Mouse (Mus musculus) olfactory bulb, adult 2 months (tissue): ENCODE results near the gene Mindy1. TPM values are rescaled to one million over a fixed set of nuclear protein-coding genes. Genes with fewer than 3 reads are reported as not detected.

Experiments used
- H3K27ac ChIP-seq: fragments of 200-500 bp; 2 replicates; pipeline ENCODE4 v1.5.1; 2012; ENCODE audit warnings: low read depth, low read length; ENCODE audit not compliant: insufficient read depth
- H3K4me1 ChIP-seq: fragments of 200-500 bp; 2 replicates; pipeline ENCODE4 v1.6.1; 2012; ENCODE audit warnings: low read length; ENCODE audit not compliant: control insufficient read depth, insufficient read depth
- H3K4me3 ChIP-seq: fragments of 200-500 bp; 2 replicates; pipeline ENCODE4 v1.5.1; 2012; ENCODE audit warnings: mild to moderate bottlenecking, low read depth, low read length, moderate library complexity; ENCODE audit not compliant: insufficient read depth
- CTCF ChIP-seq: fragments of 200-500 bp; IDR thresholded peaks from 2 replicates; pipeline ENCODE4 v1.5.1; 2012; ENCODE audit warnings: low read depth, mild to moderate bottlenecking, low read length, moderate library complexity; ENCODE audit not compliant: insufficient read depth
- POLR2A ChIP-seq: fragments of 200-500 bp; IDR thresholded peaks from 2 replicates; pipeline ENCODE4 v1.6.1; 2012; ENCODE audit warnings: mild to moderate bottlenecking, low read depth, low read length, moderate library complexity; ENCODE audit not compliant: insufficient read depth
- WGBS: fragments of 180-500 bp; shearing (Covaris S2); methylation state at CpG from one replicate; pipeline ENCODE4 v1.1.7; 2018; 5-methylcytosine and 5-hydroxymethylcytosine counted together
- polyA plus RNA-seq: library from polyadenylated mRNA; stranded (reverse); fragments of >200 nt; gene quantifications from 2 replicates; pipeline ENCODE4 v1.2.4, GENCODE M21; 2012; ENCODE audit warnings: low replicate concordance; ENCODE audit not compliant: missing spikeins, insufficient read depth, insufficient read length

The Mindy1 gene
- polyA plus RNA-seq, 1 experiment: not detected

DNA sequence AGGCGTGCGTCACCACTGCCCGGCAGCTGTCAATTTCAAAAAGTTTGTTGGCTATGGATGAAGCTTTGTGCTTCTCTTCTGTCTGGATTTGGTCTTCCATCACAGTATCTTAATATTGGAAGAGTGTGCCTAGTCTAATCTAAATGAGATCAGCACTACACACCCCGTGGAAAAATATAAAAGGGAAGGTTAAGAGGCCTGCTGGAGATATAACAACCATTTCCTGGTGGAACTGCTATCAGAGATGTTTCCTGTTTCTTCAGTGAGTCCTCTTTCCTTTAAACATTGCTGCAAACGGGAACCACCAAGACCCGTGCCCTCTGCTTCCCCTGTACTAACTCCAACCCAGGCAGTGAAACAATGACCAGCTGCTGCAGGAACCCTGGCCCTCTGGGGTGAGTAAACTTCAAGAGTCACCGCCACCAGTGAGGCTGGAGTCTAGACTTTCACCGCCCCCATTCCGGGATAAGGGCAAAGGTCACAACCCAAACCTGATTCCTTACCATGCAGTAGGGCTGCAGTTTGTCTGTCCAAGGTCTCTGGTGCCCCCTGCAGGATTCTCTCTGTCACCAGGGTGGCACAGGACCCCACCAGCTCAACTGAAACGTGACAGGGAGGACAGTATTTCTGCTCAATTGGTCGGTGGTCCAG, 17.9 kb upstream of the Mindy1 start:
- Histone ChIP-seq H3K4me1 (no peaks in the 10 kb centered on the region), H3K4me3 (no peak overlapping the region), H3K27ac (no peak overlapping the region)
- TF ChIP-seq POLR2A (no peak), CTCF (peak; percentile 53; the same call in 1 of the 2 replicates)
- WGBS: 57% methylated on average over 11 of the region's 11 CpGs

DNA sequence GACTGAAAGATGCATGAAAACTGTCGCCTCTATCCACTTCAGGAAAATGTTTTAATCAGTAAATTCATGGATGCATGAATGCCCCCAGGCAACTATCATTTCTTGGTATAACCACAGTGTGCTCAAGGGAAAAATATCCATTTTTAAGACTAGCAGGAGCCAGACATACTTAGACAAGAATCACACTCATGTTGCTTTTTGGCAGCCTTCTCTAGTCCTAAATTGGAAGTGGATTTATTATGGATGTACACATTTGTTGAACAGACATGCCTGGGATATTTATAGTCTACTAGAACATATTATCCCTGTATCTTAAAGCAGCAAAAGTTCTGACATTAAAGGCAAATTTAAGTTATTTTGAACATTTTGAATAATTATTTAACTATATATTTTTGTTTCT, 16.4 kb upstream of the Mindy1 start:
- no peak for TF ChIP-seq CTCF
- no peak for TF ChIP-seq POLR2A
- H3K4me1 ChIP-seq: no peaks in the 10 kb centered on the region
- no peak overlapping the region for H3K4me3 ChIP-seq
- 81% methylated on average over 1 of the region's 1 CpGs for WGBS
- no peak overlapping the region for H3K27ac ChIP-seq

DNA sequence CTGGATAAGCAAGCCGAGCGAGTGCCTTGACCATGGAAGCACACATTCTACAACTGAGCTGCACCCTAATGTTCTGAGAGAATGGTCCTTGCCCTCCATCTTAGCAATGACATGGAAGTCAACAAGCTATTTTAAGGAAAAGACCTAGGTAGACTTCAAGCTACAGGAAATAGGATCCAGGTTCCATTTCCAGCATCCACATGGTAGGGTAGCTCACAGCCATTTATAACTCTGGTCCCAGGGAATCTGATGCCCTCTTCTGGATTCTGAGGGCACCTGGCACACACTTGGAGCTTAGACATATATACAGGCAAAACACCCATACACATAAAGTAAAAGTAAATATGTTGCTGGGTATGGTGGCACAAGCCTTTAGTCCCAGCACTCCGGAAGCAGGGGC, 15.1 kb upstream of the Mindy1 start:
- 97% methylated on average over 3 of the region's 3 CpGs for WGBS
- Histone ChIP-seq H3K4me3 (no peak overlapping the region), H3K4me1 (0 out of 2 replicates have a peak, but pooled peaks cover 3% of the 10 kb centered on the region), H3K27ac (no peak overlapping the region)
- TF ChIP-seq CTCF: no peak
- no peak for TF ChIP-seq POLR2A

DNA sequence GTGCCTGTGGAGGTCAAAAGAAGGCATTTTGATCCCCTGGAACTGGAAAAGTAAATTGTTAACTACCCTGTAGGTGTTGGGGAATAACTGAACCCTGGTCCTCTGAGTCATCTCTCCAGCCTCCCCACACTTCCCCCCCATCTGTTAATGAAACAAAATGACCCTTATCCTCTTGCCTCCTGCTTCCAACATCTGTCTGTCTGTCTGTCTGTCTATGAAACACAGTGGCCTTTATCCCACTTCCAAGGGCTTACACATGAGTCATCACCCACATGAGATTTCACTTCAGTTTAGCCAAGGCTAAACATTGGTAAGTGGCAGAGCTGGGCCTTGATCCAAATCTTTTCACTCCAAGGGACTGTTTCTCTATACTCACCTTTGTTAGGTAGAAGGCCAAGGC, 13.3 kb upstream of the Mindy1 start:
- Histone ChIP-seq H3K27ac (no peak overlapping the region), H3K4me3 (no peak overlapping the region), H3K4me1 (peaks cover 3% of the 10 kb centered on the region; the same call in 1 of the 2 replicates)
- TF ChIP-seq POLR2A (no peak), CTCF (no peak)

DNA sequence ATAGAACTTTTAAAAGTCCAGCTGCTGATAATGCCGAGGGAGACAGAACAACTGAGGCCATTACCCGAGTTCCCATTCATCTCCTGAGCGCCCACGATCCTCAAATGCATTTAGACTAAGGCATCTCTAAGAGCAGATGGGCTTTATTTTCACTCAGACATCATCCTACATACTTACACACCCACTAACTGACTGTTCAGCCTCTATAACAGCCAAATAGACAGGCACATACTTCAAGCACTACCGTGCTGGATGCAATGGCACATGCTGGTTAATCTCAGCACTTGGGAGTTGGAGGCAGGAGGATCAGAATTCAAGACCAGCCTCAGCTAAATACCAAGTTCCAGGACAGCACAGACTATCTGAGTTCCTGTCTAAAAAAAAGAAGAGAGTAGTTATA, 11.4 kb upstream of the Mindy1 start:
- 51% methylated on average over 5 of the region's 5 CpGs for WGBS
- no peak for TF ChIP-seq POLR2A
- peaks cover 11% of the 10 kb centered on the region for H3K4me1 ChIP-seq

DNA sequence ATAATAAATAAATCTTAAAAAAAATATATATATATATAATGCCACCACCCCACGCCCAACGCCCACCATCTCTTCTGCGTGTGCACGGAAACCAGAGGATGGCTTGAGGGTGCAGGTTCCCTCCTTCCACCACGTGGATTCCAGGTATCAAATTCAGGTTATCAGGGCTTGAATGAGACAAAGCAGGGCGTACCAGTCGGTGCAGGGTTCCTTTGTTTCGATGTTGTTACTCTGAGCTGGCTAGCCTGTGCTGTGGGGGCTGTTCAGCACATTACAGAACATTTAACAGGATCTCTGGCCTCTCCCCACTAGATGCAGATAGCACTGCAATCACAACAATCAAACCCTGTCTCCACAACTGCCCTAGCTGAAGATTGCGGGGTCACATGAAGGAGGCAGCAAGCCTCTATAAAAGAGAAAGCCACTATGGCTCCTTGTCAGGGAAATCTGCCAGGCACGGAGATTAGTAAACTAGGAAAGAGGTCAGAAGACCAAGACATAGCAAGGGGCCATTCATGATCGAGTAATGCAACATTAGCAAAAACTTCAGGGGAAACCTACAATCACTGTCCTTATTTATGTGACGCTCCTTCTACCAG, 10.3 kb upstream of the Mindy1 start:
- WGBS: 68% methylated on average over 12 of the region's 12 CpGs
- no peak for TF ChIP-seq POLR2A
- no peak for TF ChIP-seq CTCF

More for the DNA sequence above, 11.4 kb upstream of the Mindy1 start:
- Histone ChIP-seq H3K27ac (no peak overlapping the region), H3K4me3 (no peak overlapping the region)

DNA sequence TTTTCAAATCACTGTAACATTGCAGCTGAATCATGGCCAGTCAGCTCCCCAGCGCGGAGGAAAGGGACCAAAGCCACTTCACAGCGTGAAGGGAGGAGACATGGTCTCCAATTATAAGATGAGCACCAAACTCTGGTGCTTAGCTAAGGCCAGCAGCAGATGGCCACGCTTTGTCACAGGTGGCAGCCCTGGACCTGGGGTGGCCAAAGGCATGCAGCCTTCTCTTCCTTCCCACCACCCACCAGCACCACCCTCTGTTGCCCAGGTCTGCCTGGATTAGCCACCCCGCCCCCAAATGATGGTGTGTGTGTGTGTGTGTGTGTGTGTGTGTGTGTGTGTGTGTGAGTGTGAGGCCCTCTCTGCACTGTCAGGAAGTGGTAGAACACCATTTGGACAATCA, 7.7 kb upstream of the Mindy1 start:
- TF ChIP-seq POLR2A: no peak
- TF ChIP-seq CTCF: no peak
- WGBS: 85% methylated on average over 5 of the region's 5 CpGs
- H3K4me3 ChIP-seq: no peak overlapping the region
- H3K27ac ChIP-seq: no peak overlapping the region
- peaks cover 13% of the 10 kb centered on the region for H3K4me1 ChIP-seq

More for the DNA sequence above, 10.3 kb upstream of the Mindy1 start:
- Histone ChIP-seq H3K4me3 (no peak overlapping the region), H3K4me1 (peaks cover 11% of the 10 kb centered on the region), H3K27ac (no peak overlapping the region)

DNA sequence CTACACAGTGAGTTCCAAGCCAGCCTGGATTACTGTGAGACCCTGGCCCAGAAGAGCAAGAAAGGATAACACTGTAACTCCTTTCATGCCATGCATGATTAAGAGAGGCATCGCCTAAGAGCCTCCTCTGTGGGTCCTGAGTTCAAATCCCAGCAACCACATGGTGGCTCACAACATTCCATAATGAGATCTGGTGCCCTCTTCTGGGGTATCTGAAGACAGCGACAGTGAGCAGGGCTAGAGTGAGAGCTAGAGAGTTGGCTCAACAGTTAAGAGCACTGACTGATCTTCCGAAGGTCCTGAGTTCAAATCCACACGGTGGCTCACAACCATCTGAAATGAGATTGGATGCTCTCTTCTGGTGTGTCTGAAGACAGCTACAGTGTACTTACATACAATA, 6.7 kb upstream of the Mindy1 start:
- H3K4me1 ChIP-seq: peaks cover 13% of the 10 kb centered on the region
- H3K4me3 ChIP-seq: no peak overlapping the region
- no peak overlapping the region for H3K27ac ChIP-seq
- TF ChIP-seq CTCF (no peak), POLR2A (no peak)
- WGBS: 92% methylated on average over 4 of the region's 4 CpGs

DNA sequence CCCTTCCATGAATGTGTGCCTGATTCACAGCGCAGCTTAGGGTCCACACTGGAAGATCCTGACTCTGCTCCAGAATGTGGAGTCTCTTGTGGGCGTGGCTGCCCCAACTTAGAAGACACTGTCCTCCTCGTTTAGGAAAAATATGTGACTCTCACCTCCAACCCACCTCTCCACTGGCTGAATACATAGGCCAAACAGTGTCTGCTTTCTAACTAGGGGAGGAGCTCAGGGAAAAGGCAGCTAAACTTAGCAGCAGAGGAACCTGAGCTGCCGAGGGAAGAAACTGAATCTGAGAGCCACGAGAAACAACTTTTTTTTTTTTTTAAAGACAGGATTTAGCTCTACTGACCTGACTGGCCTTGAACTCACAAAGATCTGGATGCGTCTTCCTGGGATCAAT, 6.0 kb upstream of the Mindy1 start:
- 72% methylated on average over 6 of the region's 6 CpGs for WGBS
- TF ChIP-seq CTCF (no peak), POLR2A (no peak)
- H3K27ac ChIP-seq: no peak overlapping the region
- H3K4me1 ChIP-seq: peaks cover 13% of the 10 kb centered on the region
- no peak overlapping the region for H3K4me3 ChIP-seq
